ENCODE assay signal across 12 mouse cellular contexts in genomic region chr9:121903476-121904305, GRCm38 (mm10). TPM values are rescaled to one million over a fixed set of nuclear protein-coding genes. Genes with fewer than 3 reads are reported as not detected.
A peak's percentile ranks its signal among the peaks of the same experiment; 100 is the strongest.
DNase-seq lines count a peak whose midpoint lies in the region; ATAC-seq lines count a peak whose summit lies in the region.
"Had no signal": no experiment of that assay in that cellular context is flagged by ENCODE, and none has a peak within 500 bp of the region (broad histone marks: within the 10 kb centered on the region; RNA-seq: fewer than 3 reads in every experiment).

No protein-coding gene starts in this region.

- no peak for ATAC-seq in activated CD4-positive, CD25-positive, alpha-beta regulatory T cell, adult 4 months

- intact Hi-C loops in gastrocnemius, postnatal 36 days (cut with DNase I) = no loop called here

- peak; percentile 4 to 42 for DNase-seq in kidney, postnatal 25 days
- no peak for DNase-seq in kidney, adult 18-20 months
- DNase-seq in B cell, adult 2 months = peak; percentile 30 to 38
- peak; percentile 59 for DNase-seq in adrenal gland, postnatal 25 days
- peak; percentile 48 to 49 for DNase-seq in gastrocnemius, postnatal 36 days
- no peak for DNase-seq in frontal cortex, postnatal 36 days (ENCODE audit: low spot score in 2 of 2)
- DNase-seq: liver, embryonic 13.5 days had no signal

RNA-seq across cellular contexts. Expression of gene Ackr2, which starts 5.5 kb away (rescaled TPM):
- total RNA-seq in adrenal gland, postnatal 25 days (2021) = 0.33 and 0.52 TPM in 2 replicates
- total RNA-seq in gastrocnemius, postnatal 36 days (2021) = under 1 TPM; 0.71 to 0.89 TPM
- not detected for polyA plus RNA-seq in activated CD4-positive, CD25-positive, alpha-beta regulatory T cell, adult 4 months (2017; shearing (Covaris generic))
- polyA plus RNA-seq: G1E had no signal

RNA-seq across cellular contexts. Expression of gene Cyp8b1, which starts 12.4 kb away (rescaled TPM):
- 0.36 and 2.7 TPM in 2 replicates for total RNA-seq in adrenal gland, postnatal 25 days (2021)
- total RNA-seq in gastrocnemius, postnatal 36 days (2021) = not detected
- polyA plus RNA-seq in activated CD4-positive, CD25-positive, alpha-beta regulatory T cell, adult 4 months (2017; shearing (Covaris generic)) = not detected
- total RNA-seq: G1E had no signal
- polyA plus RNA-seq: embryonic facial prominence, embryonic 15.5 days; G1E; hindbrain, embryonic 15.5 days; midbrain, embryonic 12.5 days had no signal

RNA-seq across cellular contexts. Expression of gene Higd1a, which starts 45.5 kb away (rescaled TPM):
- 77.9 and 79.7 TPM in 2 replicates for total RNA-seq in adrenal gland, postnatal 25 days (2021)
- 10 to 100 TPM; 96.5 to 97.5 TPM for total RNA-seq in gastrocnemius, postnatal 36 days (2021)
- polyA plus RNA-seq in activated CD4-positive, CD25-positive, alpha-beta regulatory T cell, adult 4 months (2017; shearing (Covaris generic)) = 100 to 1,000 TPM; 125 to 151 TPM

RNA-seq across cellular contexts. Expression of gene Fam198a, which starts 47.1 kb away (rescaled TPM):
- 2.0 and 2.9 TPM in 2 replicates for total RNA-seq in adrenal gland, postnatal 25 days (2021)
- 1 to 10 TPM; 1.3 to 1.4 TPM for total RNA-seq in gastrocnemius, postnatal 36 days (2021)
- not detected for polyA plus RNA-seq in activated CD4-positive, CD25-positive, alpha-beta regulatory T cell, adult 4 months (2017; shearing (Covaris generic))
- total RNA-seq: G1E had no signal
- polyA plus RNA-seq: G1E had no signal

Comparison
In these comparisons a context has a peak if more than half of its experiments do, and no peak if none do; other contexts are left out.
1. DNase-seq: peak in kidney, postnatal 25 days (2 of 2), B cell, adult 2 months (2 of 2), adrenal gland, postnatal 25 days (single experiment) and gastrocnemius, postnatal 36 days (2 of 2); none in kidney, adult 18-20 months (single experiment) and frontal cortex, postnatal 36 days (0 of 2).